ENCODE assay signal across 27 mouse cellular contexts in genomic region chr7:113071418-113071817, GRCm38 (mm10).
DNase-seq lines count a peak whose midpoint lies in the region; ATAC-seq and TF ChIP-seq lines count a peak whose summit lies in the region.
"Had no signal": no experiment of that assay in that cellular context is flagged by ENCODE, and none has a peak within 500 bp of the region (broad histone marks: within the 10 kb centered on the region; RNA-seq: fewer than 3 reads in every experiment).

No protein-coding gene starts in this region.

- no peak overlapping the region for H3K4me2 ChIP-seq in kidney, embryonic 15.5 days
- H3K4me2 ChIP-seq: embryonic facial prominence, embryonic 13.5 days; forebrain, embryonic 12.5 days; forebrain, embryonic 15.5 days; heart, embryonic 11.5 days; hindbrain, embryonic 13.5 days had no signal

- peaks cover 2% of the 10 kb centered on the region; the same call in 1 of the 2 replicates for H3K4me1 ChIP-seq in kidney, adult 2 months (ENCODE audit: control insufficient read depth, insufficient read depth, low read length)
- H3K4me1 ChIP-seq in kidney, embryonic 15.5 days = peaks cover 9% of the 10 kb centered on the region; the same call in 1 of the 2 replicates
- H3K4me1 ChIP-seq: embryonic facial prominence, embryonic 13.5 days; forebrain, embryonic 12.5 days; forebrain, embryonic 15.5 days had no signal

- no peak for TF ChIP-seq CTCF in kidney, adult 2 months (conservative IDR thresholded peaks at IDR 0.05; ENCODE audit: insufficient read depth, insufficient read length, low read depth, low read length)

- WGBS in kidney, adult 2 months = 21% methylated on average over 1 of the region's 1 CpGs
- 48% methylated on average over 1 of the region's 1 CpGs for WGBS in kidney, embryonic 15.5 days

- no peaks in the 10 kb centered on the region for H3K27me3 ChIP-seq in kidney, adult 2 months (replicated peaks; ENCODE audit: control insufficient read depth, insufficient read depth, low read length)
- H3K27me3 ChIP-seq in kidney, embryonic 15.5 days = no peaks in the 10 kb centered on the region
- H3K27me3 ChIP-seq: CH12.LX; embryonic facial prominence, embryonic 13.5 days; forebrain, embryonic 15.5 days; hindbrain, embryonic 13.5 days had no signal

- ATAC-seq in kidney, embryonic 15.5 days (replicated peaks; ENCODE audit: low FRiP score) = peak; percentile 52; the same call in 1 of the 2 replicates
- ATAC-seq: forebrain, embryonic 15.5 days; hindbrain, embryonic 16.5 days had no signal

- H3K27ac ChIP-seq in kidney, adult 2 months (ENCODE audit: insufficient read depth, low read depth, low read length) = no peak overlapping the region
- no peak overlapping the region for H3K27ac ChIP-seq in kidney, embryonic 15.5 days
- H3K27ac ChIP-seq: embryonic facial prominence, embryonic 10.5 days; embryonic facial prominence, embryonic 13.5 days; forebrain, embryonic 12.5 days; forebrain, embryonic 15.5 days; hindbrain, embryonic 10.5 days; hindbrain, embryonic 13.5 days had no signal

- peak; percentile 22 for DNase-seq in kidney, adult 2 months
- no peak for DNase-seq in kidney, postnatal 36 days
- DNase-seq in kidney, adult 8-10 months = no peak
- peak; percentile 39 for DNase-seq in kidney, postnatal 10 days
- no peak for DNase-seq in Muller cell, postnatal 12 days (ENCODE audit: inconsistent ontology term)
- DNase-seq: adrenal gland, adult 2 months; adrenal gland, postnatal 14 days; B cell, adult 2 months; cerebellum, adult 11-12 months; cerebellum, adult 8-10 months; cerebellum, postnatal 10 days; cerebellum, postnatal 36 days; embryo, embryonic 11 days; gastrocnemius, postnatal 25 days; heart, postnatal 36 days had no signal

- H3K9ac ChIP-seq in kidney, embryonic 15.5 days = no peak overlapping the region
- H3K9ac ChIP-seq: embryonic facial prominence, embryonic 13.5 days; forebrain, embryonic 12.5 days; forebrain, embryonic 15.5 days; hindbrain, embryonic 13.5 days had no signal

- H3K4me3 ChIP-seq in kidney, adult 2 months (ENCODE audit: insufficient read depth, low read depth, low read length) = no peak overlapping the region
- H3K4me3 ChIP-seq in kidney, embryonic 15.5 days (replicated peaks) = no peak overlapping the region
- H3K4me3 ChIP-seq: embryonic facial prominence, embryonic 10.5 days; embryonic facial prominence, embryonic 13.5 days; erythroblast, embryonic 14.5 days; forebrain, embryonic 12.5 days; forebrain, embryonic 15.5 days; hindbrain, embryonic 10.5 days; hindbrain, embryonic 13.5 days had no signal

- H3K36me3 ChIP-seq in kidney, adult 2 months (ENCODE audit: control insufficient read depth, insufficient read depth, low read length) = no peaks in the 10 kb centered on the region
- no peaks in the 10 kb centered on the region for H3K36me3 ChIP-seq in kidney, embryonic 15.5 days
- H3K36me3 ChIP-seq: embryonic facial prominence, embryonic 10.5 days; embryonic facial prominence, embryonic 13.5 days; forebrain, embryonic 12.5 days; forebrain, embryonic 15.5 days; G1E; hindbrain, embryonic 10.5 days; hindbrain, embryonic 13.5 days had no signal

- H3K9me3 ChIP-seq in kidney, embryonic 15.5 days (replicated peaks) = no peaks in the 10 kb centered on the region
- H3K9me3 ChIP-seq: embryonic facial prominence, embryonic 10.5 days; embryonic facial prominence, embryonic 13.5 days; forebrain, embryonic 12.5 days; forebrain, embryonic 15.5 days; G1E; hindbrain, embryonic 10.5 days; hindbrain, embryonic 13.5 days had no signal

- TF ChIP-seq POLR2A in kidney, adult 2 months (IDR thresholded peaks at IDR 0.05; ENCODE audit: low read depth, low read length) = no peak

Comparison
In these comparisons a context has a peak if more than half of its experiments do, and no peak if none do; other contexts are left out.
1. DNase-seq: peak in kidney, adult 2 months (single experiment) and kidney, postnatal 10 days (single experiment); none in kidney, postnatal 36 days (0 of 2), kidney, adult 8-10 months (0 of 2) and Muller cell, postnatal 12 days (single experiment).